Mouse (Mus musculus) erythroblast, adult 5-6 weeks (primary cell): ENCODE data around the gene Mtch1. TPM values are rescaled to one million over a fixed set of nuclear protein-coding genes. Genes with fewer than 3 reads are reported as not detected.
"Not testable (repeated sequence)": the region's sequence is repeated elsewhere in the genome, so short reads cannot be mapped to it uniquely, and the experiment has no call there.

ENCODE experiments used
- ATAC-seq: replicated peaks from 2 replicates; pipeline ENCODE4 v1.8.0; 2016; ENCODE audit warnings: moderate number of reproducible peaks, mild to moderate bottlenecking, moderate TSS enrichment, inconsistent platforms; ENCODE audit not compliant: poor library complexity, low FRiP score, severe bottlenecking
- total RNA-seq, 2 experiments: library from RNA; stranded (forward) in 1 of 2; stranded (reverse) in 1 of 2; fragments of 150-400 nt in 1 of 2; fragments of 200-764, 138-1000 nt in 1 of 2; gene quantifications; 2 replicates each; pipeline versions ENCODE4 v1.2.3 to v1.2.4; 2015 to 2017; ENCODE audit warnings: low replicate concordance in 2 of 2

Gene Mtch1
- total RNA-seq, 2 experiments from 2014 or later = 19.1 to 19.2 TPM

GRCm38 (mm10) chr17:29339170-29339768, 8.5 kb downstream of the Mtch1 start:
- no peak for ATAC-seq

GRCm38 (mm10) chr17:29337979-29338823, 9.5 kb downstream of the Mtch1 start:
- ATAC-seq = no peak

- no peak for ATAC-seq
Measured at GRCm38 (mm10) chr17:29336266-29336990, 11.3 kb downstream of the Mtch1 start.

- ATAC-seq = no peak
Measured at GRCm38 (mm10) chr17:29332186-29332685, 15.5 kb downstream of the Mtch1 start.

- no peak for ATAC-seq
Measured at GRCm38 (mm10) chr17:29330671-29331410, 16.9 kb downstream of the Mtch1 start.

GRCm38 (mm10) chr17:29330221-29330620, 17.5 kb downstream of the Mtch1 start:
- ATAC-seq = no peak

- ATAC-seq = no peak
Measured at GRCm38 (mm10) chr17:29327691-29328090, 20.0 kb downstream of the Mtch1 start.

- no peak for ATAC-seq
Measured at GRCm38 (mm10) chr17:29326531-29327529, 20.9 kb downstream of the Mtch1 start.

GRCm38 (mm10) chr17:29325831-29326230, 21.9 kb downstream of the Mtch1 start:
- ATAC-seq = no peak

GRCm38 (mm10) chr17:29323625-29324024, 24.1 kb downstream of the Mtch1 start:
- no peak for ATAC-seq

GRCm38 (mm10) chr17:29322603-29322962, 25.2 kb downstream of the Mtch1 start:
- ATAC-seq = no peak

GRCm38 (mm10) chr17:29321765-29322602, 25.8 kb downstream of the Mtch1 start:
- no peak for ATAC-seq

- ATAC-seq = no peak
Measured at GRCm38 (mm10) chr17:29319881-29320639, 27.7 kb downstream of the Mtch1 start.

GRCm38 (mm10) chr17:29319476-29319875, 28.3 kb downstream of the Mtch1 start:
- ATAC-seq = no peak

- 0 out of 2 replicates have a peak, but pooled peaks have one; percentile 12 for ATAC-seq
Measured at GRCm38 (mm10) chr17:29318731-29319250, 28.9 kb downstream of the Mtch1 start.

GRCm38 (mm10) chr17:29317380-29317779, 30.4 kb downstream of the Mtch1 start, which contains the start of gene Pi16:
Gene Pi16, plus strand, starts transcription at chr17:29317680.
- not testable (repeated sequence) for ATAC-seq

GRCm38 (mm10) chr17:29316891-29317290, 30.8 kb downstream of the Mtch1 start:
- no peak for ATAC-seq
